Mouse (Mus musculus): Measurements from ENCODE around the gene Coro2b. TPM values are rescaled to one million over a fixed set of nuclear protein-coding genes. Genes with fewer than 3 reads are reported as not detected.

The Coro2b gene
- polyA plus RNA-seq, 1 experiment from 2014 or later: 9.0 TPM

DNA sequence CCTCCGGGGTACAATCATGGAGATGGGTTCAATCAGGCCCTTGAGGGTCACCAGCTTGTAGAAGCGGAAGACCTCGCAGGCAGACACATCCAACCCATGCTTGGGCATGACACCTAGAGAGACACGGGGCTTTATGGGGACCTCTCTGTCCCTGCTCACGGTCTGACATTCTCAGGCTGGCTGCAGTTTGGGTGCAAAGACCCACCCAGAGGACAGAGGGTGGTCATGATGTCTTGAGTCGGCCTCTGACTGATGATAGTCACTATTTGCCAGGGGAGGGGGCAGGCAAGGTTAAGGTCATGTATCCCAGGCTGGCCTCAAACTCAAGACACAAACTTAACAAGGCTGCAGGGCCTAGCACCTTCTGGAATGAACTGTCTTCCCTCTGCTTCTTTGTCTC, 110.3 kb downstream of the Coro2b start:
- no peaks in the 10 kb centered on the region for H3K36me3 ChIP-seq (ENCODE audit: control insufficient read depth, insufficient read depth, low read length)
- no peak overlapping the region for H3K27ac ChIP-seq (ENCODE audit: low read depth)
- no peak for DNase-seq (ENCODE audit: low spot score)
- H3K27me3 ChIP-seq (replicated peaks; ENCODE audit: control insufficient read depth, insufficient read depth, low read length): no peaks in the 10 kb centered on the region
- ATAC-seq (replicated peaks; ENCODE audit: low FRiP score, low TSS enrichment, low read depth): no peak
- no peak overlapping the region for H3K4me2 ChIP-seq (ENCODE audit: low read length)
- no peak overlapping the region for H3K4me3 ChIP-seq (ENCODE audit: low read depth, low read length)
- H3K4me1 ChIP-seq (replicated peaks; ENCODE audit: control insufficient read depth, insufficient read depth, low read length): peaks cover under 1% of the 10 kb centered on the region; the same call in 1 of the 2 replicates
- H3K9ac ChIP-seq (ENCODE audit: low read length): no peak overlapping the region
- WGBS: 91% methylated on average over 6 of the region's 6 CpGs
- H3K9me3 ChIP-seq (ENCODE audit: control insufficient read depth, low read length): no peaks in the 10 kb centered on the region

DNA sequence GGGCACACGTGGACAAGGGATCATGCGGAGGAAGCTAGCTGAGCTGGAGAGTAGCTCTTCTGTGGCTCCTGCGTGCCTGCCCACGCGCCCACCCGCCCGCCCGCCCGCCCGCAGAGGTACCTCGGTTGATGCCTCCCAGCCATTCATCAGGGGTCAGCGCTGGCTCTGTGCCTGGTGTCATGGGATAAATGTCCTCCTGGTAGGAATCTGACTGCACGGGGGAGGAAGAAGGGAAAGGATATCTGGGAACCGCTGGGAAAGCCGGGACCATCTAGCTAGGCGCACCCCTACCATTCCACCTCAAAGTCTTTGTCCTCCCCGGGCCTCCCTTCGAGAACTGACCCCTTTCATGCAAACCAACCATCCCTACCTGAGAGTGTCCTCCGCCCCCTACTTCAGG, 110.8 kb downstream of the Coro2b start:
- no peak for ATAC-seq (replicated peaks; ENCODE audit: low FRiP score, low TSS enrichment, low read depth)
- H3K9ac ChIP-seq (ENCODE audit: low read length): no peak overlapping the region
- DNase-seq (ENCODE audit: low spot score): no peak
- peaks cover 4% of the 10 kb centered on the region; the same call in 1 of the 2 replicates for H3K4me1 ChIP-seq (replicated peaks; ENCODE audit: control insufficient read depth, insufficient read depth, low read length)
- no peaks in the 10 kb centered on the region for H3K9me3 ChIP-seq (ENCODE audit: control insufficient read depth, low read length)
- no peak overlapping the region for H3K4me2 ChIP-seq (ENCODE audit: low read length)
- no peak overlapping the region for H3K4me3 ChIP-seq (ENCODE audit: low read depth, low read length)
- no peaks in the 10 kb centered on the region for H3K36me3 ChIP-seq (ENCODE audit: control insufficient read depth, insufficient read depth, low read length)
- H3K27me3 ChIP-seq (replicated peaks; ENCODE audit: control insufficient read depth, insufficient read depth, low read length): no peaks in the 10 kb centered on the region
- H3K27ac ChIP-seq (ENCODE audit: low read depth): no peak overlapping the region
- WGBS: 91% methylated on average over 19 of the region's 19 CpGs

DNA sequence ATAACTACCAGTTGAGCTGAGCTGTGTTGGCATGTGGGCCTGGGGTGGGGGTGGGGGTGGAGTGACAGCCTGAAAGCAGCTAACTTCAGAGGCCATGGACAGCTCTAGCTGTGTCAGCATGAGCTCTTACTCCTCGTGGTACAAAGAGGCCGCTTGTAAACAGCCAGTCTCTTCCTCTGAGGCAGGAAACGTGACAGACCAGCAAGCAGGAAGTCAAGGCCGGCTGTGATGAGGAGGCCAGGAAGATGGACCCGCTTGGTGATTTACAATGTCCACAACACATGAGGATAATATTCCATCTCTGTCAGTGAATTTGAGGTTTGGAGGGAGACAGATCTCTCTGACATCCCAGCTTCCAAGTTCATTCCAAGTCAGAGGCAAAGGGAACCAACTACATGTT, 111.6 kb downstream of the Coro2b start:
- H3K27ac ChIP-seq (ENCODE audit: low read depth): no peak overlapping the region
- no peak overlapping the region for H3K4me2 ChIP-seq (ENCODE audit: low read length)
- no peaks in the 10 kb centered on the region for H3K9me3 ChIP-seq (ENCODE audit: control insufficient read depth, low read length)
- WGBS: 41% methylated on average over 5 of the region's 5 CpGs
- no peaks in the 10 kb centered on the region for H3K27me3 ChIP-seq (replicated peaks; ENCODE audit: control insufficient read depth, insufficient read depth, low read length)
- ATAC-seq (replicated peaks; ENCODE audit: low FRiP score, low TSS enrichment, low read depth) (no peak), DNase-seq (ENCODE audit: low spot score) (no peak)
- no peak overlapping the region for H3K9ac ChIP-seq (ENCODE audit: low read length)
- no peak overlapping the region for H3K4me3 ChIP-seq (ENCODE audit: low read depth, low read length)
- no peaks in the 10 kb centered on the region for H3K36me3 ChIP-seq (ENCODE audit: control insufficient read depth, insufficient read depth, low read length)
- H3K4me1 ChIP-seq (replicated peaks; ENCODE audit: control insufficient read depth, insufficient read depth, low read length): peaks cover 4% of the 10 kb centered on the region; the same call in 1 of the 2 replicates

DNA sequence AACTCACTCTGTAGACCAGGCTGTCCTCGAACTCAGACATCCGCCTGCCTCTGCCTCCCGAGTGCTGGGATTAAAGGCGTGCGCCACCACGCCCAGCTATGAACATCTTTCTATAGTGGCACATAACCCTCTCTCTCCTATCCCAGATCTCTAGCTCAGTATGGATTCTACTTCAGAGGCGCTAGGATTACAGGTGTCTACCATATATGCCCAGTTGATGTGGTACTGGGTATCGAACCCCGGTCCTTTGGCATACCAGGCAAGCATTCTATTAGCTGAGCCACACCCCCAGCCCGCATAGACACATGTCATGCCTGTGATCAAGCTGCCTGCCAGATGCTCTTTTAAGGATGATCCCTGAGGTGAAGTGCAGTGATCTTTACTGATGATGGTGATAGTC, 113.0 kb downstream of the Coro2b start:
- peaks cover 4% of the 10 kb centered on the region; the same call in 1 of the 2 replicates for H3K4me1 ChIP-seq (replicated peaks; ENCODE audit: control insufficient read depth, insufficient read depth, low read length)
- no peak overlapping the region for H3K9ac ChIP-seq (ENCODE audit: low read length)
- H3K4me2 ChIP-seq (ENCODE audit: low read length): no peak overlapping the region
- 95% methylated on average over 10 of the region's 10 CpGs for WGBS
- H3K27ac ChIP-seq (ENCODE audit: low read depth): no peak overlapping the region
- H3K27me3 ChIP-seq (replicated peaks; ENCODE audit: control insufficient read depth, insufficient read depth, low read length): no peaks in the 10 kb centered on the region
- no peak overlapping the region for H3K4me3 ChIP-seq (ENCODE audit: low read depth, low read length)
- DNase-seq (ENCODE audit: low spot score): no peak
- ATAC-seq (replicated peaks; ENCODE audit: low FRiP score, low TSS enrichment, low read depth): no peak
- no peaks in the 10 kb centered on the region for H3K36me3 ChIP-seq (ENCODE audit: control insufficient read depth, insufficient read depth, low read length)
- peaks cover under 1% of the 10 kb centered on the region; the same call in 1 of the 2 replicates for H3K9me3 ChIP-seq (ENCODE audit: control insufficient read depth, low read length)

DNA sequence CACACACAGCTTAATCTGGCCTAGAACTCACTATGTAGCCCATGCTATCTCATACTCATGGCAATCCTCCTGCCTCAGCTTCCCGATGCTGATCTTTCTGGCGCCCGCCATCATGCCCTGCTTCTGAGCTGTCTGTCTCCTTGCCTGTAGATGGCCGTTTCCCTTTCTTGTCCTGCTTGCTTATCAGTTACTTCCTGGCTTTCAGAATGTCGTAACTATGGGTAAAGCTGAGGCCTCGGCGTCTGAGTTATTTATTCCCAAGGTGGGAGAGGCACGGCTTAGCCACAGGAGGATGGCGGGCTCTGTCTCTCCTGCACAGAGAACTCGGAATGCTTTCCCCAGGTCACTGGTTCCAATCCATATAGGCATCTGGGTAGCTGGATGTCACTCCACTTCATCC, 113.9 kb downstream of the Coro2b start:
- no peak overlapping the region for H3K4me2 ChIP-seq (ENCODE audit: low read length)
- H3K36me3 ChIP-seq (ENCODE audit: control insufficient read depth, insufficient read depth, low read length): no peaks in the 10 kb centered on the region
- ATAC-seq (replicated peaks; ENCODE audit: low FRiP score, low TSS enrichment, low read depth): no peak
- no peak for DNase-seq (ENCODE audit: low spot score)
- peaks cover 4% of the 10 kb centered on the region; the same call in 1 of the 2 replicates for H3K4me1 ChIP-seq (replicated peaks; ENCODE audit: control insufficient read depth, insufficient read depth, low read length)
- 80% methylated on average over 10 of the region's 10 CpGs for WGBS
- peaks cover 6% of the 10 kb centered on the region; the same call in 1 of the 2 replicates for H3K9me3 ChIP-seq (ENCODE audit: control insufficient read depth, low read length)
- H3K27me3 ChIP-seq (replicated peaks; ENCODE audit: control insufficient read depth, insufficient read depth, low read length): no peaks in the 10 kb centered on the region
- H3K9ac ChIP-seq (ENCODE audit: low read length): no peak overlapping the region
- H3K27ac ChIP-seq (ENCODE audit: low read depth): no peak overlapping the region
- no peak overlapping the region for H3K4me3 ChIP-seq (ENCODE audit: low read depth, low read length)

DNA sequence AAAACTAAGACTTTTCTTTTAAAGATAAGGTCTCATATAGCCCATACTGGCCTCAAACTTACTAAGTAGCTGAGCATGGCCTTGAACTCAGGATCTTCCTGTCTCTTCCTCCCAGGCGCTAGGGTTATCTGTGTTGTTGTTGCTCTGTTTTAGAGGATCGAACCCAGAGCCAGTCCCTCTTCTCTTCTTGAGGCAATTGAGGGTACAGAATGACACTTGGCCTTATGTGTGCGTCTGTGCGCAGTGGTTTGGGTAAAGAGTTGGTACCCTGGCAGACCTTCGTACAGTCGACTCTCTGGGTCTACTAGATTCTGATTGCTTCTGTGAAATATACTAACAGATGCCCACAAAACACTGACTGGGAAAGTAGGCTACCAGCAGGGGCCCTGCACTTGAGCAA, 114.9 kb downstream of the Coro2b start:
- DNase-seq (ENCODE audit: low spot score) (no peak), ATAC-seq (replicated peaks; ENCODE audit: low FRiP score, low TSS enrichment, low read depth) (no peak)
- Histone ChIP-seq H3K4me1 (replicated peaks; ENCODE audit: control insufficient read depth, insufficient read depth, low read length) (peaks cover 4% of the 10 kb centered on the region; the same call in 1 of the 2 replicates), H3K27ac (ENCODE audit: low read depth) (no peak overlapping the region), H3K4me2 (ENCODE audit: low read length) (no peak overlapping the region), H3K27me3 (replicated peaks; ENCODE audit: control insufficient read depth, insufficient read depth, low read length) (no peaks in the 10 kb centered on the region), H3K4me3 (ENCODE audit: low read depth, low read length) (no peak overlapping the region), H3K9me3 (ENCODE audit: control insufficient read depth, low read length) (peaks cover 6% of the 10 kb centered on the region; the same call in 1 of the 2 replicates), H3K9ac (ENCODE audit: low read length) (no peak overlapping the region), H3K36me3 (ENCODE audit: control insufficient read depth, insufficient read depth, low read length) (no peaks in the 10 kb centered on the region)
- WGBS: 97% methylated on average over 6 of the region's 6 CpGs

DNA sequence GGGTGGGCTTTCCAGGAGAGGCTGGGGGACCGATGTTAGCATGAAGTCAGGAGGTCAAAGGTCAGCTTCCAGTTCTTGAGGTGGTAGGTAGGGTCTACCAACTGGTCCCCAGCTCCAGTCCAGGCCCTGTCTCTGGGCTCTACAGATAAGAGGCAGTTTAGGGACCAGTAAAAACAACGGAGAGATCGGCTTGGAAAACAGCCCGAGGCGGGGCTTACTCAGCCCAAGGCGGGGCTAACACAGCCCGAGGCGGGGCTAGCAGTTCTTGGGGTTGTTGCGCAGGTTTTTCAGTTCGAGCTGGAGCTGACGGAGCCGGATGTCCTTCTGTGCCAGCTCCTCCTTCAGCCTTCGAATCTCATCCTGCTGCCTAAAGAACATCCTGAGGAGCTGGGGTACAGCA, 115.8 kb downstream of the Coro2b start:
- Histone ChIP-seq H3K4me2 (ENCODE audit: low read length) (peak overlapping the region; percentile 41), H3K4me3 (ENCODE audit: low read depth, low read length) (peak overlapping the region; percentile 15; the same call in 1 of the 2 replicates), H3K27ac (ENCODE audit: low read depth) (peak overlapping the region; percentile 5; the same call in 1 of the 2 replicates), H3K27me3 (replicated peaks; ENCODE audit: control insufficient read depth, insufficient read depth, low read length) (no peaks in the 10 kb centered on the region), H3K36me3 (ENCODE audit: control insufficient read depth, insufficient read depth, low read length) (no peaks in the 10 kb centered on the region), H3K9me3 (ENCODE audit: control insufficient read depth, low read length) (peaks cover 6% of the 10 kb centered on the region; the same call in 1 of the 2 replicates), H3K4me1 (replicated peaks; ENCODE audit: control insufficient read depth, insufficient read depth, low read length) (peaks cover 9% of the 10 kb centered on the region), H3K9ac (ENCODE audit: low read length) (peak overlapping the region; percentile 17; the same call in 1 of the 2 replicates)
- DNase-seq (ENCODE audit: low spot score): peak; percentile 84
- ATAC-seq (replicated peaks; ENCODE audit: low FRiP score, low TSS enrichment, low read depth): peak; percentile 67
- WGBS: 4% methylated on average over 13 of the region's 13 CpGs

DNA sequence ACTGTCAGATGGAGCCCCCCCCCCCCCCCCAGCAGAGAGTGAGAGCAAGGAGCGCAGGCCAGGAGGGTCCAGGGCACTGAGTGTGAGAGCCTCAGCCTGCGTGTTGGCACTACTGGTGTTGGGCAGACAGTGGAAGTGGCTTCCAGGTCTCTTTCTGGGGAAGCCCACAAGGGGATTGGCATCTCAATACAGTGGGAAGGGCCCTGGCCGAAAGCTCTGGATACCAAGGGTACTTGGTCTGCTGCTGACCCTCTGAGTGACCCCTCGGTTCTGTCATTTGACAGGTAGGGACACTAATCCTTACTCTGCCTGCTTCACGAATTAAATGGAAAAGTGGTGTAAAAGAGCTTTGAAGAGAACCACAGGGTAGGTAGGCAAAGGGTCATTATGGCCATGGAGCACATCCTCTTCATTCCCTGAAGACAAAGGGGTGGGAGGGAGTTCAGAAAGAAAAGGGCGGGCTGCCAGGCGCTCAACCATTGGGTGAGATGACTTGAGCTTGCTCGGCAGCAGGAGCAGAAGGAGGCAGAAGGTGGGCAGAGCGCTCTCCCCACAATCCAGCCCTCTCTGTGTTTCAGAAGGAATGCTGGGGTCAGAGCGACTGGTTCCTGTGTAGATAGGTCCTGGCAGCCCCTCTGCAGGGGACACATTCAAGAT, 116.5 kb downstream of the Coro2b start:
- peaks cover 9% of the 10 kb centered on the region for H3K4me1 ChIP-seq (replicated peaks; ENCODE audit: control insufficient read depth, insufficient read depth, low read length)
- H3K9ac ChIP-seq (ENCODE audit: low read length): no peak overlapping the region
- no peaks in the 10 kb centered on the region for H3K27me3 ChIP-seq (replicated peaks; ENCODE audit: control insufficient read depth, insufficient read depth, low read length)
- no peak for ATAC-seq (replicated peaks; ENCODE audit: low FRiP score, low TSS enrichment, low read depth)
- H3K4me2 ChIP-seq (ENCODE audit: low read length): peak overlapping the region; percentile 41; the same call in 1 of the 2 replicates
- peak overlapping the region; percentile 15; the same call in 1 of the 2 replicates for H3K4me3 ChIP-seq (ENCODE audit: low read depth, low read length)
- peaks cover 6% of the 10 kb centered on the region; the same call in 1 of the 2 replicates for H3K9me3 ChIP-seq (ENCODE audit: control insufficient read depth, low read length)
- H3K27ac ChIP-seq (ENCODE audit: low read depth): no peak overlapping the region; the same call in 1 of the 2 replicates
- WGBS: 66% methylated on average over 10 of the region's 10 CpGs
- DNase-seq (ENCODE audit: low spot score): no peak
- H3K36me3 ChIP-seq (ENCODE audit: control insufficient read depth, insufficient read depth, low read length): no peaks in the 10 kb centered on the region

DNA sequence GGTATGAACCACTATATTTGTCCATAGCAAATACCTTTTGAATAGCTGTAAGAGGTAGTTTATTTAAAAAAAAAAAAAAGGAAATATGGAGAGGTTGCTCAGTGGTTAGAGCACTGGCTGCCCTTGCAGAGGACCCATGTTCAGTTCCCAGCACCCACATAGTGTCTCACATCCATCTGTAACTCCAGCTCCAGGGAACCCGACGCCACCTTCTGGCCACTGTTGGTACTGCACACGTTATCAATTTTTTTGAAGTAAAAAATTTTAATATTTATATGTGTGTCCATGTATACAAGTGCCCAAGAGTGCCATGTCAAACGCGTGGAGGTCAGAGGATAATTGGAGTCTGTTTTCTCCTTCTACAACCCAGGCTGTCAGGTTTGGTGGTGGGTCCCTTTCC, 118.1 kb downstream of the Coro2b start:
- no peak for DNase-seq (ENCODE audit: low spot score)
- no peak overlapping the region for H3K27ac ChIP-seq (ENCODE audit: low read depth)
- peaks cover 14% of the 10 kb centered on the region; the same call in 1 of the 2 replicates for H3K4me1 ChIP-seq (replicated peaks; ENCODE audit: control insufficient read depth, insufficient read depth, low read length)
- no peaks in the 10 kb centered on the region for H3K27me3 ChIP-seq (replicated peaks; ENCODE audit: control insufficient read depth, insufficient read depth, low read length)
- H3K36me3 ChIP-seq (ENCODE audit: control insufficient read depth, insufficient read depth, low read length): no peaks in the 10 kb centered on the region
- no peak for ATAC-seq (replicated peaks; ENCODE audit: low FRiP score, low TSS enrichment, low read depth)
- 58% methylated on average over 5 of the region's 5 CpGs for WGBS
- no peak overlapping the region for H3K4me2 ChIP-seq (ENCODE audit: low read length)
- H3K9me3 ChIP-seq (ENCODE audit: control insufficient read depth, low read length): peaks cover 6% of the 10 kb centered on the region; the same call in 1 of the 2 replicates
- no peak overlapping the region for H3K9ac ChIP-seq (ENCODE audit: low read length)
- H3K4me3 ChIP-seq (ENCODE audit: low read depth, low read length): no peak overlapping the region

All from intestine, embryonic 14.5 days (tissue).